Mouse (Mus musculus): Measurements from ENCODE around the gene Plg.
A peak's percentile ranks its signal among the peaks of the same experiment; 100 is the strongest.

Plg gene

DNA sequence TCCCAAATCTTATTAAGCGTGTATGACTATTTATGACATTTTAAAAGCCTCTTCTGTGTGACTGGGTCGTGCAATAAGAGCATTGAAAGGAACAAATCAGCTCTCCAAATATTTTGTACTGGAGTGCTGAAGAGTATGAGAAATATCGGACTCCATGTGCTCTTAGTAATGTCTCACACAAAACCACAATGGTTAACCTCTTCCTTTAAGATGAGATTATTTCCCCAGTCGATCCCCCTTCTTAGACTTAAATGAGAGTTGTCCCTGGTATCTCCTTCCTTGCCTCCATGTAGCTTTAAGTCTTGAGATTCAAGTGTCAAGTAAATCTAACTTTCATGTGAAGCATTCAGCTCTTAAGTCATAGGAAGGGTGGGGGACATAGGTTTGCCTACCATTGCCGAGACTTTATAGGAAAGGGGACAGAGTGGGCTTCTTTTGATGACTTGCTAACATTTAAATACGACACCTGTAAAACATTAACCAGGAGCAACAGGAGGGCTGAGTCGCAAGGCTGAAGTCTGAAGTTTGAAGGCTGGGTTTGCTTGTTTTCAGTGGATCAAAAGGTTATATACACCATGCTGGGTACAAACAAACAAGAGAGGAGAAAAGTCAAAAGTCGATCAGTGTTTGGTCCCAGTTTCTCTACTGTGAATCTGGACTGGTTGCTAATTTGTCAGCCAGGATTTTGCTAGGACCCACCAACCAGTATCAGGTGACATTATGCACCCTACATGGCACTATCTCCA is 6.8 kb downstream of the Plg start:
- no peak for DNase-seq (ENCODE audit: low spot score in 2 of 2)

GRCm38 (mm10) chr17:12387781-12388180 is 9.4 kb downstream of the Plg start:
- no peak for DNase-seq (ENCODE audit: low spot score in 2 of 2)

DNA sequence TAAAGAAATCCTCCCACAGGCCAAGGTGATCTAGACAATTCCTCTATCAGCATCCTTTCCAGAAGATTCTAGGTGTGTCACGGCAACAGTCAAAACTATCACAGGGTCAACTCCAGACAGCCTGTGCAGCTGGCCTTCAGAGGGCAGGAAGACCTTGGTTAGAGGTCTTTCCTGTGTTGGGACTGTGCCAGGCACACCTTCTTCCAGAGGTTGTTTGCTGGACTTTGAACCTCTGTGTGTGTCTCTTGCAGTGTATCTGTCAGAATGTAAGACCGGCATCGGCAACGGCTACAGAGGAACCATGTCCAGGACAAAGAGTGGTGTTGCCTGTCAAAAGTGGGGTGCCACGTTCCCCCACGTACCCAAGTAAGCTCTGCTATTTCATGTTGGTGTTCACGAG is 9.8 kb downstream of the Plg start:
- DNase-seq (ENCODE audit: low spot score in 2 of 2) = no peak

DNA sequence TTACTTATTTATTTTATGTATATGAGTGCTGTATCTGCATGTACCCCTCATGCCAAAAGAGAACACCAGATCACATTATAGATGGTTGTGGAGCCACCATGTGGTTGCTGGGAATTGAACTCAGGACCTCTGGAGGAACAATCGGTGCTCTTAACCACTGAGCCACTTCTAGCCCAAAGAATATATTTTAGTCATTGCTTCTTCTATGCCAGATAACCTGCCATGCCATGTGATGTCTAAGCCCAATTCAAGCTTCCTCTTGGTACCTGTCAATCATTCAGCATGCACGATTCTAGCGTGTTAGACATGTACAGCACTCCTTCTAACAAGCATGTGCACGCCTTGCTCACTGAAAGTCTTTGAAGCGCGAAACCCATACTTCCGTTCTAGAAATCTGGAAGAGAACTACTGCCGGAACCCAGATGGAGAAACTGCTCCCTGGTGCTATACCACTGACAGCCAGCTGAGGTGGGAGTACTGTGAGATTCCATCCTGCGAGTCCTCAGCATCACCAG is 17.8 kb downstream of the Plg start:
- DNase-seq (ENCODE audit: low spot score in 2 of 2) = no peak

DNA sequence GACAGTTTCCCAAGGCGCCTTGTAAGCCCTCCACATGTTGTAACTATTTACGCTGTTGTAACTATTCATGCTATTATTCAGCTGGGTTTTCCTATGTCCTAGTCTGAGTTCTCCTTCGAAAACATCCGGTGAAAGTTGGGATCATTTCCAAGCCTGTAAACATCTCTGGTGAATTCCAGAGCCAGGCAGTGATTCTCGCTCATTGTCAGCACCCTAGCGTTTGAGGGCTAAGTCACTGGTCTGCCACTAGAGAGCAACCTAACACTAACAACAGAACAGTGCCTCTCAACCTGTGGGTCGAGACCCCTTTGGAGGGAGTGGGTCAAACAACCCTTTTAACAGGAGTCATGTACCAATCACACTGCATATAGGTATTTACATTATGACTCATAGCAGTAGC is 25.0 kb downstream of the Plg start:
- DNase-seq (ENCODE audit: low spot score in 2 of 2) = no peak

GRCm38 (mm10) chr17:12409346-12409944 is 31.0 kb downstream of the Plg start:
- no peak for DNase-seq (ENCODE audit: low spot score in 2 of 2)

DNA sequence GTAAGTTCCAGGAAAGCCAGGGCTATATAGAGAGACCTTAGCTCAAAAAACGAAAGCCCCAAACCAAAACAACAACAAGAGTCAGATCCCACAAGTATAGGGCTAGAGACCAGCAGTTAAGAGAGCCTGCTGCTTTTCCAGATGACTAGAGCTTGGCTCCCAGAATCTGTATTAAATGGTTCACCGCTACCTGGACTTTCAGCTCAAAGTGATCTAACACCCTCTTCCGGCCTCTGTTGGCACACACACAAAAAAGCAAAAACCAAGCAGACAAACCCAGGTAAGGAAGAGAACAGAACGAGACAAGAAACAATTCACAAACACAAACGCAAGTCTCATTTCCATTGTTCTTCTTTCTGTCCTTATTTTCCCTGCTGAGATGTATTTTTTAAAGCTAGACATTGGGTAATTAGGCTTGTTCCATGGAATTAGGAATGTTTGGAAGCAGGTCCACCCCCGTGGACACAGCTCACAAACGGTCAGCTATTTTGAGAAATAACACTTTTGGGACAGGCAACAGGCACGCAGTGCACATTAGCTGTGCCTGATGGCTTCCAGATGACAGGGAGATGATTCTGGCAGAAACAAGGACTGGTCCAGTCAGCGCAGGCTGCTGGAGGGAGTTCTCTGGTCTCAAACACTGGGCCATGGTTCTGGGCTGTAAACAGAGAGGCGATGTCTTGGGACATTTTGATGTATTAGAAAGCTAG is 33.9 kb downstream of the Plg start:
- no peak for DNase-seq (ENCODE audit: low spot score in 2 of 2)

- no peak for DNase-seq (ENCODE audit: low spot score in 2 of 2)
Observed at GRCm38 (mm10) chr17:12412891-12413237, 34.5 kb downstream of the Plg start.

DNA sequence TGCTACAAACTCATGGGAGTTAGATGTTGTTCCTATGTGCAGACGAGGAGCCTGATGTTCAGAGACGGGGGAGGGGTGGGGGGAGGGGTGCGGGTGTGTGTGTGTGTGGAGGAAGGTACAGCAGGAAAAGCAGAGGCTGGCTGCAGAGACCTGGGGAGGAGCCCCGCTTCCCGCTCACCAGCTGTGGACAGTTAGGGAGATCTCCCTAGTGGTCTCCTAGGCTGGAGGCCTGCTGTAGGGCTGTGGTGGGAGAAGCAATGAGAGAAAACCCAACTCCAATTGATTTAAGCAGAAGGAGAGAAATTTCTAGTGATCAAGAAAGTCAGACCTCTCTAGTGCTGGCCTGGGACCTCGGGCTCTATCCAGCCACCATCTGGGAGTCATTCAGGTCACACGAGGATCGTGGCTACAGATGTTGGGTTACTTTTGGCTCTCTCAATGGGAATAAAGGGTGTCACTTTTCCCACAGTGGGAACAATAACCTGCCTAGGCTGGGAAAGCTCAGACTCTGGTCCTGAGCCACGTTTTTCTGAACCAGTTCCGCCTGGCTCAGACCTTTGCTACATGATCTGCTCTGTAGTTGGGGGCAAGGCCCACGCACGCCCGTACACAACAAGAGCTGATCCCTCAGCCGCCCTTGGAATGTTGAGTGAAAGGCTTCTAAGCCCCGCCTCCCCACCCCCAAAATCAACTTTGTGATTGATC is 36.8 kb downstream of the Plg start:
- no peak for DNase-seq (ENCODE audit: low spot score in 2 of 2)

DNA sequence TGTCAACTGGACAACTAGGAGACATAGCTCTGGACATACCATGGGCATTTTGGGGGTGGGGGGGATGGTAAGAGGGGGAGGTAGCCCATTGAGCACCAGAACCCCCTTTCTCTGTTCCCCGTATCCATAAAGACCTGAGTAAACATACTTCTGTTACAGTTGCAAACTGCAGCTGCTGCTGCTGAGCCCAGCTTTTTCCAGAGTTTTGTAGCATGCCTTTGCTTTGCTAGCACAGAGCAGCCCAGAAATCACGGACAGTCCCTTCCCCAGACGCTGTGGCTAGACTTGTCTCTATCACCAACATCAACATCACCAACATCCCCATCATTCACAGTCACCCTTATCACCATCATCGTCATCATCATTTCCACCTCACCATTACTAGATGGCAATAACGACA is 37.3 kb downstream of the Plg start:
- no peak for DNase-seq (ENCODE audit: low spot score in 2 of 2)

- DNase-seq (ENCODE audit: low spot score in 2 of 2) = peak; percentile 68 to 81
Observed at GRCm38 (mm10) chr17:12416250-12416895, 38.0 kb downstream of the Plg start.

DNA sequence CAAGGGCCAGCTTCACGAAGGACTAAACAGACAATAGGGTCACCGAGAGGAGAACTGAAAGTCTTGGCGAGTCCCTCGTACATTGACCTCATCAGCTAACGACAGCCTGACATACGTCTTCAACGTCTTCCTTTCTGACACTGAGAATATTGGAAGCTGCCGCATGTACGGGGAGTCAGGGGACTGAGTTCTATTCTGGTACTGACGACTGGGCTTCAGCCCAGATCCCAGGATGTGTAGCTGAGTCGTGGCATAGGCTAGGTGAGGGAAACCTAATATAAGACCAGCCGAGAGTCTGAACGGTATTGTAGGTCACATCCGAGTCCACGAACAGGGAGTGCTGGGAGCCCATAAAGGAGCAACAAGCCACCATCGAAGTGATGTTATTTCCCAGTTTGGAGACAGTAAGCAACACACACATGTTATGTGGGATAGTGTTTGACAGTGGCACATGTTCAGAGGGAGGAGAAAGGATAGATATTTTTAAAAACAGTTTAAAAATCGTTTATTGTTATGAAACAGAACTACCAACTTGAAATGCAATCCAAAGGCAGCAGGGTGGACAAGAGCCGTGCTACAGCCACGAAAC is 41.2 kb downstream of the Plg start:
- DNase-seq (ENCODE audit: low spot score in 2 of 2) = no peak

GRCm38 (mm10) chr17:12420886-12421574 is 42.6 kb downstream of the Plg start:
- DNase-seq (ENCODE audit: low spot score in 2 of 2) = peak in 1 of 2 experiments; percentile 24

- DNase-seq (ENCODE audit: low spot score in 2 of 2) = no peak
Observed at GRCm38 (mm10) chr17:12422143-12422542, 43.7 kb downstream of the Plg start.

GRCm38 (mm10) chr17:12427156-12427555 is 48.7 kb downstream of the Plg start:
- DNase-seq (ENCODE audit: low spot score in 2 of 2) = no peak

GRCm38 (mm10) chr17:12428369-12428768 is 50.0 kb downstream of the Plg start:
- no peak for DNase-seq (ENCODE audit: low spot score in 2 of 2)

DNA sequence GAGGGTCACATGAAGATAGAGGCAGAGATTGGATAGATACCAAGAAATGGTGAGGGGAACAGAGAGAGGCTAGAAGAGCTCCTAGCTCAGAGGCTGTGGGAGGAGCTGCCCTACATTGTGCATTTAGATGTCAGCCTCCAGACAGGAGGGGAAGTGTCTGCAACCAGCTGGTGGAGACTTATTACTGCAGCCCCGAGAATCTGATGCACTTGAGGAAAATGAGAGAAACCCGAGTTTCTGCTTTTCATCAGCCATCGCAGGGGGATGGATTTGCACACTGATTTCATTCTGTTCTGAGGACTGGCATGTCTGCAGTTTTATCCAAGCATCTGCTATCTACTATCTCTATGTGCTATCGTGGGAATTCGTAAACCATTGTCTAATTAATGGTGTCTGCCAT is 53.3 kb downstream of the Plg start:
- DNase-seq (ENCODE audit: low spot score in 2 of 2) = no peak

DNA sequence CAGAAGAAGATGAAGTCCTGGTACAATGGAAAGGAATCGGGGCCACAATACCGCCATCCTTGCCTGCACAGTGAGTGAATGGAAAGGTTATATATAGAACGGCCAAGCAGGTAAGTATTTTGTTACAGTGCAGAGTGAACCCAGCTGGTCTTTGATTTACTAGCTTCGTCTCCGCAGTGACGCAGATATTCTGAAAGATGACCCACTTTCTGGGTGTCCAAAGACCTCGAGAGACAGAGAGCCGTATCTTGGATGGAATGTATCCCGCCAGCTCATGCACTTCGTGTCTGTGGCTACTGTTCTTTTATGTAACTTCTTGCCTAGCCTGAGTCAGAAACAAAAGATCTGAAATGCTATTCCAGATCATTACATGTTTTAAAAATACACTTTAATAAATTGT is 59.4 kb downstream of the Plg start:
- DNase-seq (ENCODE audit: low spot score in 2 of 2) = no peak

- DNase-seq (ENCODE audit: low spot score in 2 of 2) = no peak
Observed at GRCm38 (mm10) chr17:12444561-12444960, 66.2 kb downstream of the Plg start.

DNA sequence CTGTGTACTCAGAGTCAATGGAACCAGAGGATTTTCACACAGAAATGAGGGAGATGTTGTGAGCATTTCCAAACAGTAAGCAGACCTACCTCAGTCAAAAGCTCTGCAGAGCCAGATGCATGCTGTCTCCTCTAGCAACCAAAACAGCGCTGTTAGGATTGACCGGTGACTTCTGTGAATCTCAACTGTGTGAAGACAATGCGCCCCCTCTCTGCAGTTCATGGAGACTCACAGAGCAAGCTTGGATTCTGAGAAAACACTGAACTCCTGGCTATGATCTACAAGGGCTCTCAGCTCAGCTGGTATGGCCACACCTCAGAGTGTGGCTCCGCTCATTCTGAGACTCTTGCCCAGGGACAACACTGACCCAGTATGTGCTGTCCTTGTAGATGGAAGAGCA is 72.8 kb downstream of the Plg start:
- peak in 1 of 2 experiments; percentile 7 for DNase-seq (ENCODE audit: low spot score in 2 of 2)
